Mouse (Mus musculus) CH12.LX (cell line): ENCODE measurements around the gene Cep295. TPM values are rescaled to one million over a fixed set of nuclear protein-coding genes. Genes with fewer than 3 reads are reported as not detected.
A peak's percentile ranks its signal among the peaks of the same experiment; 100 is the strongest.

Experiments used
- DNase-seq: peaks from one replicate; pipeline ENCODE4 v3.0.0-alpha.2; 2013; ENCODE audit errors: extremely low read depth
- H3K27ac ChIP-seq: 2 replicates; pipeline ENCODE4 v1.5.1; 2012; ENCODE audit warnings: low read depth, mild to moderate bottlenecking, control low read depth, moderate library complexity; ENCODE audit not compliant: insufficient read depth
- H3K27me3 ChIP-seq: replicated peaks from 2 replicates; pipeline ENCODE3; 2012; ENCODE audit warnings: inconsistent platforms
- H3K36me3 ChIP-seq, 2 experiments: replicated peaks in 1 of 2; 2 replicates each; pipeline versions ENCODE3 to v1.6.1; 2012; ENCODE audit warnings: inconsistent platforms in 1 of 2, low read length in 1 of 2, mild to moderate bottlenecking in 1 of 2, mixed read lengths in 1 of 2, moderate library complexity in 1 of 2; ENCODE audit not compliant: control insufficient read depth in 1 of 2, insufficient read depth in 1 of 2
- H3K4me1 ChIP-seq, 2 experiments: 2 replicates each; pipeline ENCODE4 v1.6.1; 2012; ENCODE audit warnings: inconsistent platforms in 1 of 2, moderate library complexity in 1 of 2; ENCODE audit not compliant: insufficient read depth in 2 of 2, control insufficient read depth in 1 of 2
- H3K4me2 ChIP-seq: 2 replicates; pipeline ENCODE4 v1.6.1; 2012; ENCODE audit warnings: low read depth, mild to moderate bottlenecking, control low read depth; ENCODE audit not compliant: poor library complexity, insufficient read depth, severe bottlenecking
- H3K4me3 ChIP-seq, 3 experiments: fragments of 150-350 bp in 1 of 3; sonication (generic) in 1 of 3; replicated peaks in 1 of 3; 2 replicates each; pipeline versions ENCODE3 to v1.5.1; 2011 to 2012; ENCODE audit warnings: low read depth in 2 of 3, low read length in 2 of 3, mild to moderate bottlenecking in 2 of 3, moderate library complexity in 2 of 3, control low read depth in 1 of 3, improper control_type of control experiment in 1 of 3, inconsistent platforms in 1 of 3, mixed read lengths in 1 of 3; ENCODE audit not compliant: poor library complexity in 1 of 3
- H3K79me2 ChIP-seq: replicated peaks from 2 replicates; pipeline ENCODE4 v1.6.1; 2012; ENCODE audit warnings: mild to moderate bottlenecking, moderate library complexity; ENCODE audit not compliant: control insufficient read depth, poor library complexity, insufficient read depth, severe bottlenecking; ENCODE audit errors: extremely low read depth
- H3K9ac ChIP-seq: 2 replicates; pipeline ENCODE4 v1.6.1; 2012; ENCODE audit warnings: low read depth, mild to moderate bottlenecking, control low read depth, moderate library complexity; ENCODE audit not compliant: insufficient read depth
- H3K9me3 ChIP-seq: replicated peaks from 2 replicates; pipeline ENCODE3; 2012; ENCODE audit warnings: low read length, inconsistent platforms, mixed read lengths
- BHLHE40 ChIP-seq: IDR thresholded peaks from 2 replicates; pipeline ENCODE4 v1.6.1; 2011; ENCODE audit warnings: mild to moderate bottlenecking, low read depth, low read length, improper control_type of control experiment
- CHD1 ChIP-seq: IDR thresholded peaks from 2 replicates; pipeline ENCODE4 v1.6.1; 2012; ENCODE audit warnings: low read depth, low read length, improper control_type of control experiment, inconsistent platforms
- ELF1 ChIP-seq: IDR thresholded peaks from 2 replicates; pipeline ENCODE4 v1.6.1; 2014; ENCODE audit warnings: low read depth, mild to moderate bottlenecking, inconsistent platforms, low read length, improper control_type of control experiment
- ETS1 ChIP-seq: conservative IDR thresholded peaks from 2 replicates; pipeline ENCODE4 v1.6.1; 2012; ENCODE audit warnings: low read depth, mild to moderate bottlenecking, inconsistent platforms, low read length, improper control_type of control experiment, moderate library complexity
- JUND ChIP-seq: conservative IDR thresholded peaks from 2 replicates; pipeline ENCODE4 v1.6.1; 2011; ENCODE audit warnings: low read depth, low read length, improper control_type of control experiment
- MAFK ChIP-seq: IDR thresholded peaks from 2 replicates; pipeline ENCODE4 v1.6.1; 2011; ENCODE audit warnings: low read length, improper control_type of control experiment; ENCODE audit not compliant: insufficient replicate concordance
- MAZ ChIP-seq: IDR thresholded peaks from 2 replicates; pipeline ENCODE4 v1.6.1; 2012; ENCODE audit warnings: low read depth, mild to moderate bottlenecking, inconsistent platforms, low read length, improper control_type of control experiment, moderate library complexity
- MEF2A ChIP-seq: IDR thresholded peaks from 2 replicates; pipeline ENCODE4 v1.6.1; 2014; ENCODE audit warnings: low read depth, mild to moderate bottlenecking, inconsistent platforms, low read length, improper control_type of control experiment, borderline replicate concordance
- MXI1 ChIP-seq: IDR thresholded peaks from 2 replicates; pipeline ENCODE4 v1.6.1; 2011; ENCODE audit warnings: mild to moderate bottlenecking, low read depth, low read length, improper control_type of control experiment
- MYC ChIP-seq: IDR thresholded peaks from 2 replicates; pipeline ENCODE4 v1.6.1; 2011; ENCODE audit warnings: low read depth, mild to moderate bottlenecking, improper control_type of control experiment, low read length
- NRF1 ChIP-seq: IDR thresholded peaks from 2 replicates; pipeline ENCODE4 v1.6.1; 2014; ENCODE audit warnings: low read depth, mild to moderate bottlenecking, inconsistent platforms, low read length, improper control_type of control experiment, moderate library complexity
- PAX5 ChIP-seq: IDR thresholded peaks from 2 replicates; pipeline ENCODE4 v1.6.1; 2012; ENCODE audit warnings: low read length, inconsistent platforms, mixed read lengths
- POLR2A ChIP-seq: IDR thresholded peaks from 2 replicates; pipeline ENCODE4 v1.6.1; 2011; ENCODE audit warnings: low read depth, mild to moderate bottlenecking, improper control_type of control experiment, low read length
- POLR2AphosphoS2 ChIP-seq: IDR thresholded peaks from 2 replicates; pipeline ENCODE4 v1.6.1; 2011; ENCODE audit warnings: low read depth, low read length, improper control_type of control experiment
- SIN3A ChIP-seq: IDR thresholded peaks from 2 replicates; pipeline ENCODE4 v1.6.1; 2012; ENCODE audit warnings: low read length, improper control_type of control experiment, inconsistent platforms
- TBP ChIP-seq: conservative IDR thresholded peaks from 2 replicates; pipeline ENCODE4 v1.6.1; 2011; ENCODE audit warnings: low read depth, low read length, improper control_type of control experiment
- USF1 ChIP-seq: IDR thresholded peaks from 2 replicates; pipeline ENCODE4 v1.6.1; 2014; ENCODE audit warnings: low read depth, mild to moderate bottlenecking, inconsistent platforms, low read length, improper control_type of control experiment
- ZKSCAN1 ChIP-seq: IDR thresholded peaks from 2 replicates; pipeline ENCODE4 v1.6.1; 2012; ENCODE audit warnings: low read depth, inconsistent platforms, low read length, improper control_type of control experiment, borderline replicate concordance
- ZMIZ1 ChIP-seq: IDR thresholded peaks from 2 replicates; pipeline ENCODE4 v1.6.1; 2012; ENCODE audit warnings: low read depth, mild to moderate bottlenecking, inconsistent platforms, low read length, improper control_type of control experiment
- ZNF384 ChIP-seq: IDR thresholded peaks from 2 replicates; pipeline ENCODE4 v1.6.1; 2012; ENCODE audit warnings: low read depth, low read length, improper control_type of control experiment, inconsistent platforms
- dilution Hi-C: fragments of 300-500 bp; cut with MboI; formaldehyde crosslinking; loops from 2 replicates; pipeline ENCODE4 v1.14.3; 2020; ENCODE audit warnings: low sequenced_read_pairs; ENCODE audit not compliant: extremely low pct_unique_long_range_greater_than_20kb, extremely low pct_ligation_motif_present
- in situ Hi-C: fragments of 300-500 bp; cut with MboI; formaldehyde crosslinking; loops from 3 replicates; pipeline ENCODE4 v1.14.3; 2019; ENCODE audit warnings: low sequenced_read_pairs, low pct_ligation_motif_present, low pct_unique_long_range_greater_than_20kb, mixed read lengths
- polyA plus RNA-seq: library from polyadenylated mRNA; unstranded; fragments of >175 nt; gene quantifications from 2 replicates; pipeline ENCODE4 v1.2.1, GENCODE M21; 2012; ENCODE audit warnings: low read depth; ENCODE audit not compliant: insufficient read length
- total RNA-seq, 2 experiments: library from RNA; depleted of rRNA; stranded (reverse); fragments of 300-350 nt in 1 of 2; fragments of >200 nt in 1 of 2; gene quantifications; 2 replicates each; pipeline ENCODE4 v1.2.3; 2012 to 2014

Gene Cep295
- total and polyA plus RNA-seq, 3 experiments = 20.4 to 29.9 (median 27.2) TPM

DNA sequence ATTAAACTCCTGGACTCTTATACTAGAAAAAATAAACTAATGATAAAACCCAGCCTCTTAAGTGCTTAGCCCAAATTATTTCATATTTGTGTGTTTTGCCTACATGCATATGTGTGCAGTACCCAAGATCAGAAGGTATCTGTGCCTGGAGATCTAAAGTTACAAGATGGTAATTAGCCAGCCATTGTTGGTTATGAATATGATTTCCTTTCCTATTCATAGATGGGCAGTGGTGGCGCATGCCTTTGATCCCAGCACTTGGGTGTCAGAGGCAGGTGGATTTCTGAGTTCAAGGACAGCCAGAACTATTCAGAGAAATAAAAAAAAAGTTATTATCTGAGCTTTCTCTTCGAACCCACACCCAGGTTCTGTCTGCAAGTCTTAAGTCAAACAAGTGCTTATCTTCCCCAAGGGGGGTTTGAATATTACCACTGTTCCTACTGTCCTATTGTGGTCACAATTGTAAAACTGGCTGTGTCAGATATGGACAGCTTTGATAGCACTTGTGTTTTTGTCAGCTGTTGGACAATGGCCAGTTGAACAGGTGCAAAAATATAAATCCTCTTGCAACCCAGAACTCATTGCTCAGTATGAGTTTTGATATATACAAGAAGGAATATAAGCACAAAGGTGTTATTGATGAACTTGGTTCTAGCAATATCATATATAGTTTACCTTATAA lies 45.4 kb downstream of the Cep295 start:
- Histone ChIP-seq H3K4me1 (peaks cover 0 to 29% of the 10 kb centered on the region in 2 experiments; a peak in 2 of 4 replicates), H3K79me2 (peaks cover 49% of the 10 kb centered on the region), H3K9me3 (no peaks in the 10 kb centered on the region), H3K4me3 (no peak overlapping the region), H3K4me2 (no peak overlapping the region), H3K36me3 (peaks cover 69 to 84% of the 10 kb centered on the region in 2 experiments), H3K27me3 (no peaks in the 10 kb centered on the region), H3K27ac (no peak overlapping the region), H3K9ac (no peak overlapping the region)
- no peak for TF ChIP-seq USF1
- no peak for TF ChIP-seq MYC
- TF ChIP-seq TBP = no peak
- no peak for TF ChIP-seq JUND
- no peak for TF ChIP-seq MEF2A
- peak; percentile 39; the same call in 1 of the 2 replicates for TF ChIP-seq ZMIZ1
- no peak for TF ChIP-seq PAX5
- TF ChIP-seq POLR2AphosphoS2 = 0 out of 2 replicates have a peak, but pooled peaks have one; percentile 7
- TF ChIP-seq NRF1 = no peak
- TF ChIP-seq MAFK = no peak
- no peak for TF ChIP-seq MAZ
- DNase-seq = no peak
- dilution Hi-C loops (no loop called here), in situ Hi-C loops (no loop called here)

DNA sequence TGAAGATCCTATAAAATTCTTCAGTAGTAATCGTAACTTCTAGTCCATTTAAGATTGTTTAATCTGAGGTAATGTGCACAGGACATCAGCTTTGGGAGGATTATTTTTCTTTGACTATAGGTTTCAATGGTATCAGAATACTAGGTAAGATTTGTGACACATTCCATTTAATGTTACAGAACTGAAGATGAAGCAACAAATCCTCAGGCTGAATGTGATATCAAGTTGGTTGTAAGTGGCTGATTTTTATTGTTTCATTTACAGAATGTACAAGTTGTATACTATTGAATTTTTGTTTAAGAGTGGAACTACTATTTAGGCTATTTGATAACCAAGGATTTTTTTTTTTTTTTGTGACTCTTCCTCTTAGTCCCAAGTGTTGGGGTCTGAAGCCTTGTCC lies 47.4 kb downstream of the Cep295 start:
- TF ChIP-seq MYC = no peak
- Histone ChIP-seq H3K4me1 (peaks cover 0 to 33% of the 10 kb centered on the region in 2 experiments; a peak in 2 of 4 replicates), H3K9ac (peak overlapping the region; percentile 18; the same call in 1 of the 2 replicates)

DNA sequence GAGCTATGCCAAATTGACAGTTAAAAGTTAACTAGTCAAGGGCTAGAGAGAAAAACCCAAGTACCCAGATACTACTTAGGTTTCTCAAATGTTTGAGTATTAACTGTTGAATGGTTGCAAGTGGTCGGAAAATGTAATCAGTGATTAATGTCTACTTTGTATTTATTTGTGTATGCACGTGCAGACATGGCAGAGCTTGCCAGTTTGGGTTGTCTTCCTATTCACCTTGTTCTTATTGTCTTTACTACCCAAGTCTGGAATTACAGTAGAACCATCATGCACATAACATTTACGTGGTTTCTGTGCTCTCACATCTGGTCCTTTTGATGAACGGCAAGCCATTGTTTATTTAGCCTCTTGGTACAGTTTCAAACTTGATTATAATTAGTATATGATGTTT lies 48.2 kb downstream of the Cep295 start:
- Histone ChIP-seq H3K27ac (no peak overlapping the region), H3K79me2 (peaks cover 57% of the 10 kb centered on the region), H3K9ac (peak overlapping the region; percentile 90), H3K4me2 (peak overlapping the region; percentile 98), H3K36me3 (peaks cover 47 to 67% of the 10 kb centered on the region in 2 experiments), H3K27me3 (no peaks in the 10 kb centered on the region)
- dilution Hi-C loops = no loop called here
- TF ChIP-seq SIN3A = peak; percentile 48; the same call in 1 of the 2 replicates
- TF ChIP-seq NRF1 = no peak
- TF ChIP-seq MEF2A = no peak
- TF ChIP-seq ELF1 = no peak
- no peak for TF ChIP-seq PAX5
- no peak for TF ChIP-seq USF1
- TF ChIP-seq BHLHE40 = peak; percentile 60
- no peak for TF ChIP-seq POLR2A
- peak; percentile 62; the same call in 1 of the 2 replicates for TF ChIP-seq MXI1
- TF ChIP-seq ETS1 = no peak
- 0 out of 2 replicates have a peak, but pooled peaks have one; percentile 40 for TF ChIP-seq CHD1
- no peak for TF ChIP-seq MAZ
- TF ChIP-seq ZKSCAN1 = no peak
- no peak for TF ChIP-seq JUND
- no peak for TF ChIP-seq ZNF384
- TF ChIP-seq, all 38 proteins: peak for 4
- Histone ChIP-seq H3K4me3 (peak overlapping the region in 2 of 3 experiments; percentile 61 to 94), H3K4me1 (peaks cover 1 to 40% of the 10 kb centered on the region in 2 experiments; a peak in 2 of 4 replicates), H3K9me3 (no peaks in the 10 kb centered on the region)
- no peak for DNase-seq
- in situ Hi-C loops = no loop called here

More for the DNA sequence above, 47.4 kb downstream of the Cep295 start:
- dilution Hi-C loops = no loop called here
- no peak overlapping the region for H3K27ac ChIP-seq
- DNase-seq = no peak
- peaks cover 60% of the 10 kb centered on the region for H3K79me2 ChIP-seq
- H3K27me3 ChIP-seq = no peaks in the 10 kb centered on the region
- no peaks in the 10 kb centered on the region for H3K9me3 ChIP-seq
- peak overlapping the region in 1 of 3 experiments; percentile 35 for H3K4me3 ChIP-seq
- peaks cover 55 to 75% of the 10 kb centered on the region in 2 experiments for H3K36me3 ChIP-seq
- in situ Hi-C loops = no loop called here
- peak overlapping the region; percentile 98 for H3K4me2 ChIP-seq
